Mouse (Mus musculus) thymus, adult 2 months (tissue): ENCODE data around the gene Gpc6.

Source experiments
- CTCF ChIP-seq: fragments of 200-500 bp; IDR thresholded peaks from 2 replicates; pipeline ENCODE4 v1.5.1; 2012; ENCODE audit warnings: mild to moderate bottlenecking, control low read depth, low read length, moderate library complexity, borderline replicate concordance; ENCODE audit not compliant: control insufficient read depth, poor library complexity, insufficient read depth; ENCODE audit errors: extremely low read depth
- POLR2A ChIP-seq: fragments of 200-500 bp; IDR thresholded peaks from 2 replicates; pipeline ENCODE4 v1.6.1; 2012; ENCODE audit warnings: mild to moderate bottlenecking, low read length, control low read depth, moderate library complexity; ENCODE audit not compliant: control insufficient read depth, poor library complexity, insufficient read depth; ENCODE audit errors: extremely low read depth

DNA sequence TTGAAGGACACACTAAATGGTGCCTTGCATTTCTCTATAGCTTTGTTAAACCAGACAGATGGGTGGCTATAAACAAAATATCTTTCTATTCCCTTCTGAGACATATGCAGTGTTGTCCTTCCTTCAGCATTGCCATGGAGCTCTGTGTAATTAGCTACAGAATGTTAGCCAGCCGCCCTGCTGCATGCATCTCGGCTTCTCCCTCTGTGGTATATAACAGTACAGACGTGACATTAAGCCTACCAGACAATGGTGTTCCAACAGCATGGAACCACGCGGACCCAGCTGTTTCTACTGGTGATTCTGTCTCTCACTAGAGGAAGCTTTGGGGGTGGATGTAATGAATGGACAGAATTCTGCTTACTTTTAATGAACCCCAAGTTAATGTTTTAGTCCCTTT, 115.9 kb downstream of the Gpc6 start:
- TF ChIP-seq CTCF: no peak
- TF ChIP-seq POLR2A: no peak
